Mouse (Mus musculus) midbrain, embryonic 13.5 days (tissue): ENCODE results near the gene 2900026A02Rik. TPM values are rescaled to one million over a fixed set of nuclear protein-coding genes. Genes with fewer than 3 reads are reported as not detected.

Source experiments
- ATAC-seq: fragments of 200-750 bp; cut with Nextera tagmentation; 2 replicates; pipeline ENCODE4 v1.8.0; 2017; ENCODE audit warnings: mild to moderate bottlenecking, moderate TSS enrichment, moderate library complexity
- H3K27ac ChIP-seq: fragments of 300-500 bp; sonication (generic); 2 replicates; pipeline ENCODE4 v1.5.1; 2015; ENCODE audit warnings: inconsistent platforms, mild to moderate bottlenecking, moderate library complexity
- H3K27me3 ChIP-seq: fragments of 300-500 bp; sonication (generic); 2 replicates; pipeline ENCODE4 v1.6.1; 2015; ENCODE audit warnings: mild to moderate bottlenecking, inconsistent platforms
- H3K36me3 ChIP-seq: fragments of 300-500 bp; sonication (generic); 2 replicates; pipeline ENCODE4 v1.6.1; 2015; ENCODE audit warnings: mild to moderate bottlenecking, inconsistent platforms
- H3K4me1 ChIP-seq: fragments of 300-500 bp; sonication (generic); replicated peaks from 2 replicates; pipeline ENCODE4 v1.6.1; 2015; ENCODE audit warnings: inconsistent platforms
- H3K4me2 ChIP-seq: fragments of 300-500 bp; sonication (generic); replicated peaks from 2 replicates; pipeline ENCODE4 v1.6.1; 2015; ENCODE audit warnings: moderate library complexity, mild to moderate bottlenecking, inconsistent platforms
- H3K4me3 ChIP-seq: fragments of 300-500 bp; sonication (generic); replicated peaks from 2 replicates; pipeline ENCODE4 v1.5.1; 2015; ENCODE audit warnings: mild to moderate bottlenecking, inconsistent platforms
- H3K9ac ChIP-seq: fragments of 300-500 bp; sonication (generic); replicated peaks from 2 replicates; pipeline ENCODE4 v1.6.1; 2015; ENCODE audit warnings: mild to moderate bottlenecking, inconsistent platforms
- H3K9me3 ChIP-seq: fragments of 300-500 bp; sonication (generic); 2 replicates; pipeline ENCODE4 v1.6.1; 2016; ENCODE audit warnings: mild to moderate bottlenecking, inconsistent platforms
- WGBS: fragments of 180-500 bp; shearing (Covaris S2); methylation state at CpG from one replicate; pipeline ENCODE4 v1.1.7; 2015; 5-methylcytosine and 5-hydroxymethylcytosine counted together
- polyA plus RNA-seq: library from polyadenylated mRNA; unstranded; fragments of >200 nt; fragmentation: Nextera tagmentation; extraction: Ambion mirVana; gene quantifications from 2 replicates; pipeline ENCODE4 v1.2.1, GENCODE M21; 2015

Gene 2900026A02Rik
- polyA plus RNA-seq = 2.4 and 2.7 TPM in 2 replicates

DNA sequence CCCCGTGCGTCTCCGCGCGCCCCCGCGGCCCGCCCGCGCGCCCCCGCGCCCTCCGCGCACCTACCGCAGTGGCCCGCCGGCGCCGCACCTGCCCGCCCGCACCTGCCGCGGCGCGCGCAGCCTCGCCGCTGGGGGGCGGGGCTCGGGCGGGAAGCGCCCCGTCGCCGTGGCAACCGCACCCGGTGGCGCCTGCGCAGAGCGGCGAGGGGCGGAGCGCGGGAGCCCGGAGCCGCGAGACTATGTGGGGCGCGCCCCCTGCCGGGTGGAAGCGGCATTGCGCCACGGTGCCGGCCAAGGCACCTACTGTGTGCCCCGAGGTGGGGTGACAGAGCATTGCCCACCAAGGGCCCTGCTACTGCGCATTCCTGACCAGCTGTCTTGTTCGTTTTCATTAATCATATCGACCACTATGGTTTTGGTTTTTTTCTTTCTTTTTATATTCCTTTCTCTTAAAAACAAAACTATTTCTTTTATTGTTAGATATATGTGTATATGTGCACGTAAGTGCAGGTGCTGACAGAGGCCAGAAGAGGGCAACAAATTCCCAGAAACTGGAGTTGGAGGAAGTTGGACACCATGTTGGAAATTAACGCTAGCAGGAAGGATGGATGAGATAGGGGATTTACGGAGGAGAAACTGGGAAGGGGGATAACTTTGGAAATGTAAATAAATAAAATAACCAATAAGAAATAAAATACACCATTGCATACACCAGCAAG is at the start of gene 2900026A02Rik:
2900026A02Rik (minus strand) TSS at position 90 of the 719 bp plus-strand sequence.
- Histone ChIP-seq H3K36me3 (no peaks in the 10 kb centered on the region), H3K4me1 (peaks cover 18% of the 10 kb centered on the region), H3K27ac (no peak within 1 kb of the TSS), H3K4me3 (peak within 1 kb of the TSS; percentile 54), H3K9ac (peak within 1 kb of the TSS; percentile 69), H3K9me3 (0 out of 2 replicates have a peak, but pooled peaks cover 3% of the 10 kb centered on the region), H3K4me2 (peak within 1 kb of the TSS; percentile 89), H3K27me3 (peaks cover 9% of the 10 kb centered on the region; the same call in 1 of the 2 replicates)
- 0 out of 2 replicates have a peak, but pooled peaks have one; percentile 17 for ATAC-seq
- WGBS = 9% methylated on average over 49 of the region's 62 CpGs

GRCm38 (mm10) chr5:113270043-113270442 is 49.0 kb upstream of the 2900026A02Rik start:
- H3K36me3 ChIP-seq = peaks cover 66% of the 10 kb centered on the region
- 56% methylated on average over 3 of the region's 3 CpGs for WGBS
- no peaks in the 10 kb centered on the region for H3K4me1 ChIP-seq
- no peak overlapping the region for H3K4me3 ChIP-seq
- H3K9me3 ChIP-seq = no peaks in the 10 kb centered on the region
- no peak overlapping the region for H3K9ac ChIP-seq
- ATAC-seq = no peak
- H3K4me2 ChIP-seq = no peak overlapping the region
- no peak overlapping the region for H3K27ac ChIP-seq
- no peaks in the 10 kb centered on the region for H3K27me3 ChIP-seq

GRCm38 (mm10) chr5:113268246-113268645 is 47.2 kb upstream of the 2900026A02Rik start:
- Histone ChIP-seq H3K4me3 (no peak overlapping the region), H3K9me3 (no peaks in the 10 kb centered on the region), H3K4me1 (no peaks in the 10 kb centered on the region), H3K27ac (no peak overlapping the region), H3K27me3 (no peaks in the 10 kb centered on the region), H3K36me3 (peaks cover 66% of the 10 kb centered on the region), H3K4me2 (no peak overlapping the region), H3K9ac (no peak overlapping the region)
- ATAC-seq = peak; percentile 60; the same call in 1 of the 2 replicates

DNA sequence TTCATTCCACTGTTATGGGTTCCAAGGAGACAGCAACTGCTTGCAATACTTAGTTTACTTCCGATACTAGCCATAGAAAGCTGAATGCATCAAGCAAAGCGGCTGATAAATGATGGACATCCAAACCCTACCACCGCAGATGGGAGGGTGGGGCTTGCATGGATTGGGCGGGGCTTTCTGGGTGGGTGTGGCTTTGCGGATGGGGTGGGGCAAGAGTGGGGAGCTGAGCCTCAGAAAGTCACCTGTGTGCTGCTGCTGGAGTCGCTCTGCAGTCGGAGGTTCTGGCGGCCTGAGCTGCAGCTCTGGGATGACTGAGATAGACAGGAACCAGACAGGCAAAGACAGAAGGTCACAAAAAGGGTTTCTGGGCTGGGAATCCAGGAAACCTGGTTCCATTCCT is 44.6 kb upstream of the 2900026A02Rik start:
- peaks cover 70% of the 10 kb centered on the region for H3K36me3 ChIP-seq
- ATAC-seq = no peak

GRCm38 (mm10) chr5:113250806-113251205 is 29.8 kb upstream of the 2900026A02Rik start:
- no peak overlapping the region for H3K9ac ChIP-seq
- ATAC-seq = no peak
- no peaks in the 10 kb centered on the region for H3K4me1 ChIP-seq
- peaks cover 73% of the 10 kb centered on the region for H3K36me3 ChIP-seq
- 96% methylated on average over 11 of the region's 11 CpGs for WGBS
- H3K27me3 ChIP-seq = no peaks in the 10 kb centered on the region
- no peaks in the 10 kb centered on the region for H3K9me3 ChIP-seq
- H3K4me2 ChIP-seq = no peak overlapping the region
- H3K27ac ChIP-seq = no peak overlapping the region
- no peak overlapping the region for H3K4me3 ChIP-seq

More for the DNA sequence above, 44.6 kb upstream of the 2900026A02Rik start:
- H3K9me3 ChIP-seq = no peaks in the 10 kb centered on the region
- WGBS = 91% methylated on average over 8 of the region's 8 CpGs
- no peaks in the 10 kb centered on the region for H3K4me1 ChIP-seq
- no peaks in the 10 kb centered on the region for H3K27me3 ChIP-seq
- H3K27ac ChIP-seq = no peak overlapping the region
- H3K4me3 ChIP-seq = no peak overlapping the region
- H3K4me2 ChIP-seq = no peak overlapping the region
- no peak overlapping the region for H3K9ac ChIP-seq

DNA sequence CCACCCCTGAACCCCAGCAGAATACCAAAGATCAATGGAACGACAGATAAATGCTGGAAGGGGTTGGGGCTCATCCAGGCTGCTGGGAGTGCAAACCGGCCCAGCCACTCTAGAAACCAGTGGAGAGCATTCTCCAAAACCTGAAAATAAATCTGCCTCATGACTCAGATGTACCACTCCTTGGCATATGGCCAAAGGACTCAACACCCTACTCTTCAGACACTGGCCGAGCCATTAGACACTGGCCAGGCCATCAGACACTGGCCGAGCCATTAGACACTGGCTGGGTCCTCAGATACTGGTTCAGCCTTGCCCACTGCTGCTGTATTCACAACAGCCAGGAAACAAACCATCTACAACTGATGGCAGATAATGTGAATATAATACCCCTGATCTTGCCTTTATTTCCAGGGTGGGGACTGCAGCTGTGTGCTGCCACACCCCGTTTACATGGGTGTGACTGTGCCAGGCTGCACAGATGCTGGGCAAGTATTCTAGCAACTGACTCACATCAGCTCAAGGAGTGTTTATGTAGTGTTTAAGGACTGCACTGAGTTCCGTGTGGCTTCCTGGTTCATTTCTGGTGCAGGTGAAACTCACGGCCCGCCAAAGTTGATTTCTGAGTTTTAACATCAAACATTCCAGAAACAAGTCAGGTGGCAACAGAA is 28.4 kb upstream of the 2900026A02Rik start:
- WGBS = 87% methylated on average over 8 of the region's 8 CpGs
- H3K36me3 ChIP-seq = peaks cover 67% of the 10 kb centered on the region
- H3K4me3 ChIP-seq = no peak overlapping the region
- no peaks in the 10 kb centered on the region for H3K9me3 ChIP-seq
- no peaks in the 10 kb centered on the region for H3K4me1 ChIP-seq
- no peak overlapping the region for H3K9ac ChIP-seq
- H3K27ac ChIP-seq = no peak overlapping the region
- H3K4me2 ChIP-seq = no peak overlapping the region
- H3K27me3 ChIP-seq = no peaks in the 10 kb centered on the region
- no peak for ATAC-seq

- WGBS = 80% methylated on average over 5 of the region's 5 CpGs
- Histone ChIP-seq H3K9me3 (no peaks in the 10 kb centered on the region), H3K36me3 (no peaks in the 10 kb centered on the region), H3K4me1 (peaks cover 19% of the 10 kb centered on the region), H3K4me2 (no peak overlapping the region), H3K27ac (no peak overlapping the region), H3K27me3 (no peaks in the 10 kb centered on the region), H3K4me3 (no peak overlapping the region), H3K9ac (no peak overlapping the region)
- no peak for ATAC-seq
These were observed 9.2 kb upstream of the 2900026A02Rik start for GRCm38 (mm10) chr5:113230196-113230595.

DNA sequence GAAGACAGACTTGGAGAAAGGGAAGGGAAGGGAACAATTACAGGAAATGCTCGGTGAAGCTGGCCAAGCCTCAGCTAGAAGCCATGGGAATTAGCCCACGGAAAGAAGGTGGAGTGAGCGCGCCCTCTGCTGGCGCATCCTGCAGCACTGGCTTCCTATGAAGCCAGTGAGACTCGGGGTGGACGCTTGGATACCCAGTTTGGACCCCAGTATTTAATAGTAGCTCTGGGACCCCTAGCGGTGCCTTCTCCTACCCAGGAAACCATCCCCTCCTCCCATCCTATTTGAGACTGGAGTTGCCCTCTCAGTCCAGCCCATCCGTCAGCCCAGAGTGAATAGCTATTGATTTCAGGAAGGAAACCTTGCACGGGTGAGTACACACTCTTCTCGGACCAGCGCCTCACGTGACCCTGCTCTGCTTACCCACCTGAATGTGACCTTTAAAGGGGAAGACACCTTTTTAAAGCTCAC is 5.6 kb upstream of the 2900026A02Rik start, which contains the start of gene Tmem211:
Tmem211 (plus strand) TSS at position 278 of the 471 bp plus-strand sequence.
- under 1% methylated on average over 13 of the region's 13 CpGs for WGBS
- Histone ChIP-seq H3K36me3 (no peaks in the 10 kb centered on the region), H3K27ac (peak within 1 kb of the TSS; percentile 25; the same call in 1 of the 2 replicates), H3K4me2 (peak within 1 kb of the TSS; percentile 48), H3K9ac (peak within 1 kb of the TSS; percentile 39; the same call in 1 of the 2 replicates), H3K4me3 (peak within 1 kb of the TSS; percentile 20), H3K9me3 (0 out of 2 replicates have a peak, but pooled peaks cover under 1% of the 10 kb centered on the region), H3K4me1 (peaks cover 19% of the 10 kb centered on the region), H3K27me3 (no peaks in the 10 kb centered on the region)
- peak; percentile 80 for ATAC-seq

GRCm38 (mm10) chr5:113225686-113226435 is 4.8 kb upstream of the 2900026A02Rik start:
- WGBS = 11% methylated on average over 25 of the region's 25 CpGs
- Histone ChIP-seq H3K4me2 (peak overlapping the region; percentile 48), H3K9me3 (0 out of 2 replicates have a peak, but pooled peaks cover 3% of the 10 kb centered on the region), H3K9ac (peak overlapping the region; percentile 39; the same call in 1 of the 2 replicates), H3K27me3 (no peaks in the 10 kb centered on the region), H3K36me3 (no peaks in the 10 kb centered on the region), H3K27ac (no peak overlapping the region; the same call in 1 of the 2 replicates), H3K4me3 (peak overlapping the region; percentile 20; the same call in 1 of the 2 replicates), H3K4me1 (peaks cover 20% of the 10 kb centered on the region)
- ATAC-seq = peak; percentile 35

DNA sequence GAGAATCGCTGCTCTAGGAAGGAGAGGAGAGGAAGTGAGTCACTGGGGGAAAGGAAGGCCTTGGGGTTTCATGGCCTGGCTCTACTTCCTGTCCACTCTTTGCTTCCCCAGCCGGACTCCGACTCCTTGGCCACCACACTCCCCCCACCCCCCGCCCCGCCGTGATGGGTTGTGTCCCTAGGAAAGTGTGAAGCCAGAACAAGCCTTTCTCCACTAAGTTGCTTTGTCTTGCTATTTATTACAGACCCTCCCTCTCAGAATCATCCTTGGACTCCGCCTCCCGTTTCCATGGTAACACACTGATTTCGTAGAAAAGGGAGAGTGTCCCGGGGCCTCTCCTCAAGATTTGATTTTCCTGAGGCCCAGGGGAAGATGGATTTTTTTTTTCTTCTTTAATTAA is 4.2 kb upstream of the 2900026A02Rik start:
- H3K9me3 ChIP-seq = 0 out of 2 replicates have a peak, but pooled peaks cover 3% of the 10 kb centered on the region
- no peak for ATAC-seq
- H3K36me3 ChIP-seq = no peaks in the 10 kb centered on the region
- peaks cover 26% of the 10 kb centered on the region for H3K4me1 ChIP-seq
- peak overlapping the region; percentile 48; the same call in 1 of the 2 replicates for H3K4me2 ChIP-seq
- no peak overlapping the region for H3K9ac ChIP-seq
- H3K27ac ChIP-seq = no peak overlapping the region; the same call in 1 of the 2 replicates
- no peak overlapping the region for H3K4me3 ChIP-seq
- 11% methylated on average over 10 of the region's 10 CpGs for WGBS
- peaks cover 6% of the 10 kb centered on the region; the same call in 1 of the 2 replicates for H3K27me3 ChIP-seq

DNA sequence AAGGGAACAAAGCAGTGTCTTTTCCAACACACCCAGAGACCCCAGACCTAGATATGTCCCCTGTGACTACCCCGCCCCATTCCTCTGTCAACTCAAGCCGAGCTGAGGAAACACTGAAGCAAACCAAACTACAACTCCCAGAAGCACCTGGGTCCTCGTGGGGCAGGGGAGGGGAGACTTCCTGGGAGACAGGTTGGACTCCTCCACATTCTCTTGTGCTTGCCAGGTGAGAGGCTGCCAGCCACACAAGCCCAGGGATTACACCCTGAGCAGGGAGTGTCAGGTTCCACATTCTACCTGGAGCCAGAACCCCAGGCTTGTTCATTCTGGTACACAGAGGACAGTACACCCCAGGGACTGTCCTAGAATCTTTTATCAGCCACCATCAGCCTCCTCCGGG is 2.9 kb upstream of the 2900026A02Rik start:
- H3K9me3 ChIP-seq = 0 out of 2 replicates have a peak, but pooled peaks cover 3% of the 10 kb centered on the region
- 64% methylated on average over 4 of the region's 4 CpGs for WGBS
- H3K4me3 ChIP-seq = no peak overlapping the region
- no peaks in the 10 kb centered on the region for H3K36me3 ChIP-seq
- H3K4me2 ChIP-seq = no peak overlapping the region
- no peak for ATAC-seq
- H3K4me1 ChIP-seq = peaks cover 26% of the 10 kb centered on the region
- H3K9ac ChIP-seq = no peak overlapping the region
- H3K27me3 ChIP-seq = peaks cover 8% of the 10 kb centered on the region; the same call in 1 of the 2 replicates
- no peak overlapping the region for H3K27ac ChIP-seq
